Mouse (Mus musculus) monocyte, adult 5-6 weeks (primary cell): ENCODE measurements around the gene Defb28. TPM values are rescaled to one million over a fixed set of nuclear protein-coding genes. Genes with fewer than 3 reads are reported as not detected.

Experiments
- ATAC-seq: fragments of 153-309, 156-312 bp; replicated peaks from 2 replicates; pipeline ENCODE4 v1.8.0; 2017; ENCODE audit warnings: mild to moderate bottlenecking; ENCODE audit not compliant: low TSS enrichment, insufficient number of reproducible peaks, severe bottlenecking, poor library complexity, low FRiP score
- total RNA-seq: library from RNA; stranded (forward); fragments of 200-1000, 200-491, 200-594 nt; gene quantifications from 3 replicates; pipeline ENCODE4 v1.2.3, GENCODE M21; 2017

Defb28 gene
- total RNA-seq: not detected in 3 replicates

DNA sequence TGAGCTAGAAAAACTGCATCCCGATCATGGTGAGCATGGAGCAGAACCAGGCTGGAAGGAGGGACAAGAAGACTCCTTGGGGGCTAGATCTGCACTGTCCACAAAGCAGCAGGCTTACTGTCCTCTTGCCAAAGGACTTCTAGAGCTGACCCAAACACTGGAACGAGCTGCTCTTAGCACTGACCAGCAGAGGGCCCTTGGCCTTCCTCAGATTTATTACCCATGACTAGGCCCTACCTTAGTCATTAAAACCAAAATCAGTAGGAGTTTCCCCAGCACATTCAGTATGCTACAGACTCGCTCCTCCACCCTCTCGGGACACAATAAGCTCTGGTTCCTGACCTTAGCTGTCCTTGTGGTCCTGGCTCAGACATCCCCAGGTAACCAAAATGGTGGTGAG lies at the start of gene Defb28:
Gene Defb28, plus strand, starts transcription at position 275 of the 400 bp plus-strand sequence.
- no peak for ATAC-seq

DNA sequence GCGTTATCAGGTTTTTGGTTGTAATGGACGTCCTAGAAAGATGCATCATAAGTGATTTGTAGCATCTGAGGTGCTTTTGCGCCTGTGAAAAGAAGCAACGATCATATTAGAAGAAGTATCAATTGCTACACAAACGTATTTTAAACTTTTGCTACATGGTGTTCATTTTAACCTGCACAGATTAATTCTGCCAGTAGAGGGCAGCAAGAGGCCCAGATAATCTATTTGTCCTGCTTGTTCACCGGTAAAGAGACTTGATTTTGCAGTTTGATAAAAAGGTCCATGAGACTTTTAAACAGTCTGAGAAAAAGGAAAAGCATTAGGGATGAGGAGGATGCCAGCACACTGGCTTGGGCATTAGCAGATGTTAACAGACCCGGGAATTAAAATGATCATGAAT lies 47.1 kb upstream of the Defb28 start:
- no peak for ATAC-seq

DNA sequence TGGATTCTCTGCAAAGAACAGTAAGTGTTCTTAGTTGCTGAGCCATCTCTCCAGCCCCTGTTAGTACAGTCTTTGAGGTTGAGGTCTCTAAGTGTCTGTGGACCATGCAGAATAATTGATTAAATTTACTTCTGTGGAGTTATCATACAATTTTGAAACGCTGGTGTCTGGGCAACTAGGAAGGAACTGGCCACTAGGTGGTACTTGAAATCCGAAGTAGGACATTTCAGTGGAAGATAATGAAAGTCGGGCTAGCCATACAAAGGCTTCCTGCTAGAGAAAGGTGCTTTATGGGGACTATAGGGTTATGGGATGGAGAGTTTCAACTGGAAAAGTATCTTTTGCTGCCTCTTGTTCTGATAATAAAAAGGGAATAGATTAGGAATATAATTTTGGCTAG lies 45.6 kb upstream of the Defb28 start:
- ATAC-seq: no peak

DNA sequence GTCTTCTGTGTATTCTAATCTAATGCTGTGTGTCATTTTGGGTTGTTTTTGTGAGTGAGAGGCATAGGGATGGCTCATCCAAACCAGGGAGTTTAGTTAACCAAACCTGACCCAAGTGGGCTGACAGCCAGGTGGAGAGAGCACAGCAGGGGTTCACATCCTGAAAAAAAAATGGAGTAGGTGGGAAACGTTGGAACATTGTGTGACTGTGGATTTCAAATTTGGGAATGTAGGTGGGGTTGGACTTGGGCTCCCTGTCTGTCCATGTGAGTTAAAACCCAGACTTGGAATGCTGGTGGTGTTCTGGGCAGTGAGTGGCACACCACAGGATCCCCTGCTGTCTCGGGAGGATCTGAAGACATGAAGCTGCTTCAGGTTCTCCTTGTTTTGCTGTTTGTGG lies 41.3 kb upstream of the Defb28 start, which contains the start of gene Defb20:
Gene Defb20, plus strand, starts transcription at position 301 of the 400 bp plus-strand sequence.
- no peak for ATAC-seq

DNA sequence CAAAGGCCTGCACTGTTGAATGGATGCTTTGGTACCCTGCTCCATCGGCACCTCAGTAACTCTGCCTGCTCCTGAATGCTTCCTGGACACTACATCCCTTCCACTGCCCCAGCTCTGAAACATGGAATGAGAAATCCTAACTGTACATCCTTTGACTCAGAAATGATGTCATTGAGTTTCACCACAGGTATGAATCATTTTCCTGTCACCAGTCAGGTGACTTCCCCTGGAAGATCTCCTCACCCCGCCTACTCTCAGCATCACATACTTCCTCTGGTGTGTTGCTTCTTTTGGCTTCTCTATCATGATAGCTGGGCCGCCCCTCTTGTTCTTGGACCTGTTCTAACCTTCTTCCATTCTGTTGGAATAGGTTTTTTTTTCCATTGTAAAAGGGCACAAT lies 37.2 kb upstream of the Defb28 start:
- no peak for ATAC-seq

DNA sequence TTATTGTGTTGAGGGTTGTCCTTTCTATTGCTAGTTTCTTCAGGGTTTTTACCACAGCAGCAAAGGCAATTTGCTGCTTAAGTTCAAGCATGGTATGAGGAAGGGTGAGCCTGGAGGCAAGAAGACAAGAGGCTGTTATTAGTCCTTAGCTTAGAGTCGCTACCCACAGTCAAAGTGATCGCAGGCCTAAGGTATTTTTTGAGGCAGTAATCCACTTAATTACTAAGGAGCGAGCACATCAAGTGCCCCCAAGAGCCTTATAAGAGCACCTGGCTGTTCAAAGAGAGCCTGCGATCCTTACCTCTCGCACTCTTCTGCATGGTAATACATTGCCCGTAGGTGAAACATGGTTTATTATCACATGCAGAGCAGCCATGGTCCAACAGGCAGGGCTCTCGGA lies 36.3 kb upstream of the Defb28 start:
- no peak for ATAC-seq

DNA sequence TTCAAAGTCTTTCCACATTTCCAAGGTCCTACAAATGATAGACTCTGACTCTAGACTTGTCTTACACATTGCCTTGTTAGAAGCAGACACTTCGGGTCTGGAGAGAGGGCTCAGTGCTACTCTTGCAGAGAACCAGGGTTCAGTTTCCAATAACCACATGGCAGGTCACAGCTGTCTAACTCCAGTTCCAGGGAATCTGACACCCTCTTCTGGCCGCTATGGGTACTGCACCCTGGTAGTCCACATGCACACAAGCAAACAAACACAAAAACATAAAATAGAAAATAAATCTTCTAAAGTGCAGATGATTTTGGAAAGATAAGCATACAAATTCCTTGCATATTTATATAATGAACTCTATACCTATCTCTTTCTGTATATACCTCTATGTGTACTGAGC lies 31.0 kb upstream of the Defb28 start:
- no peak for ATAC-seq

DNA sequence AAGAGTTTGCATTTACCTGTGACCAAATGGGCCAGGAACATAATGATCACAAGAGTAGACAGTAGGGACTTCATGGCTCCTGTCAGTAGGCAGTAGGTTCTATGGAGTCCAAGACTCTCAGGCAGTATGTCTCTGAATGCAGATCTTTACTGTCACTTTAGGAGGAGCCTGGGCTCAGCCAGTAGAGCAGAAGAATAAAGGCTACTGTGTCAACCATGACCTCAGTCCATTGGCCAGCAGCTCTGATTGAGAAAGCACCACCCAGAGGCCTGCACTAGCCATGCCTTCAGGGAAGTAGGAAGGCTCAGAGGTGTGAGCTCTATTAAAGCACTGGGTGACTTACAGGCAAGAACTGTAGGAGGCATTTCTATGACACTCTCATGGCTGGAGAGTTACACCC lies 28.0 kb upstream of the Defb28 start, which contains the start of gene Defb22:
Gene Defb22, minus strand, starts transcription at position 101 of the 400 bp plus-strand sequence.
- ATAC-seq: no peak

DNA sequence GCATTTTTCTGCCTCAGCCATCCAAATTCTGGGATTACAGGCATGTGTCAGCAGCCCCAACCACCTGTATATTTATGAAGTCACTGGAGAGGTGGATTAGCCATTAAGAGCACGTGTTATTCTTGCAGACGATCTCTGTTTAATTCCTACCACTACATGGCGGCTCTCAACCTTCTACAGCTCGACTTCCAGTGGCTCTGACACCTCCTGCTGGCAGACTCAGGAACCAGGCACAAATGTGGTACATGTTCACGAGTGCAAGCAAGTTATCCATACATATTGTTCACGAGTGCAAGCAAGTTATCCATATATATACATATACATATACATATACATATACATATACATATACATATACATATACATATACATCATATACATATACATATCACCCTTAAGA lies 24.9 kb upstream of the Defb28 start:
- no peak for ATAC-seq

DNA sequence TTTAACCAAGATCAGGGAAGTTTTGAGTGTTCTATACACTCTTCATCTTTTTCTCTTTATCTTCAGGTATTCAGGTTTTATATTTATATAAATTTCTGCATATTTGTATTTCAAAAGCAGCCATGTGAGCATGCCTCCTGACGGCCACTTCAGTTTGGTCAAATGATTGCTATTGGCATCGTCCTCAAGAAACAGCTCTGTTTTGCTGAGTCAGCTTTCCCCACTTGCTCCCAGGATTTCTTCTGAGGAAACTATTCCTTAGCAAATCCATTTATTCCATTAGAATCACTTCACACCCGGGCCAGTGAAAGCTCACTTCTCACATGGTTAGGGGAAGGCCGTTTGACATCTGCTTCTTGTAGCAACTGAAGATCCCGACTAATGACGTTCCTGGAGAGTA lies 20.0 kb upstream of the Defb28 start:
- no peak for ATAC-seq

DNA sequence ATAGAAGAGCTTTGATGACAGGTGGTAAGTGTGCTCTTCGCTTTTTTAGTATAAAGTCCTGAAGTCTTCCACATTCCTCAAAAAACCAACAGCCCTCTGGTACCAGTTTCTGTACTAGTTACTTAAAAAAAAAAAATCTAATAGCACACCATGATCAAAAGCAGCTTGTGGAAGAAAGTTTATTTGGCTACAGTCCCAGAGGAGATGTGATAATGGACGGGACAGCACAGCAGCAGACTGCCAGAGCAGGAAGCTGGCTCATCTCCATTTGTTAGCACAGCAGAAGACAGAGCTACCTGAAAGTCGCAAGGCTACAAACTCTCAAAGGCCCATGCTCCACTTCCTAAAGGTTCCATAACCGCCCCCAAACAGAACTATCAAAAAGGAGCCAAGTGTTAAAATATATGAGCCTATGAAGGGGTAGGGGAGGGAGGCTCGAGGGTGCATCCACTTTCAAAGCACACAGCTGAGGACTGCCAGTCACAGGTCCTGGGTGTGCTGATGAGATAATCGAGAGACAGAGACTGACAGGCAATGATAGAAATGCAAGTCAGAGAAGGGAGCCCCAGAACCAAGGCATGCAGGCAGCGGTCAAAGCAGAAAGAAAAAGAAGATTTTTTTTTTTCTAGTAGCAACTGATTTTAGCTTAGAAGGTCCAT lies 17.7 kb upstream of the Defb28 start:
- no peak for ATAC-seq

DNA sequence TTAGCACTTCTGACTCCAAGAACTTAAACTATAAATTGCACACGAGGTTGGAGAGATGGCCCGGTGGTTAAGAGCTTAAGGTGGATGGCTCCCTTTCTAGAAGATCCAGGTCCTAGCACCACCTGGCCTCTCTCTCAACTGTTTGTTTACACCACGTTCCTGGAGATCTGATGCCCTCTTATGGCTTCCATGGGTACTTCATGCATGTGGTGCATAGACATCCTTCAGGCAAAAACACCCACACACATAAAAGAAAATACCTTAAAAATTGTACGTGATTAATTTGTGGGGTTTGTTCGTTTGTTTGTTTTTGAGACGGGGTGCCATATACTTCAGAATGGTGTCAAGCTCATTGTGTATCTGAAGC lies 17.2 kb upstream of the Defb28 start:
- no peak for ATAC-seq

DNA sequence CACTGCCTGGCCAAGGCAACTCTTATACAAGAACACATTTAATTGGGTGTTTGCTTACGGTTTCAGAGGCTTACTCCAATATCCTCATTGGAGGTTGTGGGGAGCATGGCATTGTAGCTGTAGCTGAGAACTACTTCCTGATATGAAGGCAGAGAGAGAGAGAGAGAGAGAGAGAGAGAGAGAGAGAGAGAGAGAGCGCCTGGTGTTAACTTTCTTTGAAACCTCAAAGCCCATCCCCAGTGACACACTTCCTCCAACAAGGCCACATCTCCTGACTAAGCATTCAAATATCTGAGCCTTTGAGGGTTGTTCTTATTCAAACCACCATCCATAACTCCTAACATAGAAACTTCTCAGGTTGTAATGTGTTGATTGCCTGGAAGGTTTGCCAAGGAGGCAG lies 14.1 kb upstream of the Defb28 start:
- no peak for ATAC-seq

DNA sequence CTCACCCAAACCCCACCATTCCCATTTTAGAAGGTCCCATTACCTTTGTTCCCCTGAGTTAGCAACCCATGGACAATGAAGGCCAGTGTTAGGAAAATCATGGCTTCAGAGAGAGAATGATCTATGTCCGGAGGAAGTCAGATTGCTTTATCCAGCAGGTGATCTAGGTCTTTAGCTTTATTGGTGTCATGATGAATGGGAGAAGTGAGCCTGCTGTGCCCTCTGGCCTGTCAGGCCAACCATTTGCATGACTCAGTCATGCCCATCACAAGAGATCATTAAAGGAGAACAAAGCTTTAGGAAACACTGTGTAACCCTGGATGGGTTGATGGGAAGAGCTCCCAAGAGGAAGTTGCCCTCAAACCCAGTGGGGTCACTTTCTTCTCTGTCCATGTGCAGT lies 6.5 kb upstream of the Defb28 start, which contains the start of gene Defb26:
Gene Defb26, minus strand, starts transcription at position 101 of the 400 bp plus-strand sequence.
- no peak for ATAC-seq

DNA sequence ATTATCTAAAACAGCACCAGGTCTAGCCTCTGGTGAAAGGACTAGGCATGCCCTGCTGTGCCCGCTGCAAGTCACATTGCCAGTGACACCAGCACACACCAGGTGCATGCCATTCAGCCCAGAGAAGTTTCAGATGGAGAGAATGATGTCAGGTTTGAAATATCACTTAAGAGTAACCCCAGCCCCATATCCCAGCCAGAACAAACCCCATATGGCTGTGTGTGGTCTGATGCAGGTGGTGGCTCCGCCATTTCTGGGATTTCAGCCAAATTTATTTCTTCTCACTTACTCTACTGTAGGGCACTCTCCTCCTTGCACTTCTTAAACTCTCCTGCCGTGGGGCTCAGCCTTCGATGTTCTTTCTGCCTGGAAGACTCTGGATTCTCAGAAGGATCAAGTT lies 2.0 kb upstream of the Defb28 start:
- no peak for ATAC-seq

DNA sequence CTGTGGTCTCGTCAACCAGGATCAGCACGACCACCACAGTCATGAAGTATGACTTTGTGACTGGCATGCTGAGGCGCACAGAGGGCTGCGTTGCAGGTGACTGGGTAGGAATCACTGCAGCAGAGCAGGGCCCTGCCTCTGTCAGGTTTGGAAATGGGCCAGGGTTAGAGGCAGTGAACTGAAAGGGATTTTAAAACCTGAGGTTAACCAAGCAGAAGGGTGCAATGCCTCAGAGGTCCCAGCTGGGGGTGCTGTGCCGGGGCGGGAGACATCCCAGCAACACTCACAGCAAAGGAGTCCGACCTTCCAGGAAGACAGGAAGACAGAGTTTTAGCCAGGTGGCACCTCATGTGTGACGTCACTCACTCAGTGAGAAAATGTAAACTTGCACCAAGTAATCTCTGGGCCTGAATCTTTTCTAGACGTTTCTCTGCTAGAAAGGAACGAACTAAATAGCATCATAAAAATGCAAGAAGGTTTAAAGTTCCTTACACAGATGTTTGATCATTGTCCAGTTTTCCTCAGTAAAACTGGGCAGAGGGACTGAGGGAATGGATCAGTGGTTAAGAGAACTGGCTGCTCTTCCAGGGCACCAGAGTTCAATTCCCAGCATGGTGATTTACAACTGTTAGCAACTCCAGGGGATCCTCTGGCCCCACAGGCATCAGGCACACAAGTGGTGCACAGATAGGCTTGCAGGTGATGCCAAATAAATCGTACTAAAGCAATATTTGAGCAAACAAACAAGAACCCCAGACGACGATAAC lies 22.1 kb downstream of the Defb28 start, which contains the start of gene Defb29:
Gene Defb29, minus strand, starts transcription at position 155 of the 767 bp plus-strand sequence.
- ATAC-seq: no peak

DNA sequence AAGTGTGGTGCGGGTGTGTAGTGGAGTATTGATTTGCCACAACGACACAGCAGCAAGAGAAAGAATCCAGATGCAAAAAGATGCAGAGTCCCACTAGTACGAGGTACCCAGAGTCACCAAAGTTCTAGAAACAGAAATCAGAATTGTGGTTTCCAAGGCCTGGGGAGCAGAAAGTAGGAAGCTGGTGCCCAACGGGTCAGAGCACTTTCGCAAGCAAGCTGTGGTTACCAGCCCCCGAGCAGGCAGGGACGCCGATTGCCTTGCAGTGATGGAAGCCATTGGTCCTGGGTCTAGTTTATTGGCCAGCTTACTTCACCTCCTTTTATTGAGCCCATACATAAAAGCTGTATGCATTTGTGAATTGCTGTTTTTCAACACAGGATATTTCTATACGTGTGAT lies 23.9 kb downstream of the Defb28 start:
- ATAC-seq: no peak

DNA sequence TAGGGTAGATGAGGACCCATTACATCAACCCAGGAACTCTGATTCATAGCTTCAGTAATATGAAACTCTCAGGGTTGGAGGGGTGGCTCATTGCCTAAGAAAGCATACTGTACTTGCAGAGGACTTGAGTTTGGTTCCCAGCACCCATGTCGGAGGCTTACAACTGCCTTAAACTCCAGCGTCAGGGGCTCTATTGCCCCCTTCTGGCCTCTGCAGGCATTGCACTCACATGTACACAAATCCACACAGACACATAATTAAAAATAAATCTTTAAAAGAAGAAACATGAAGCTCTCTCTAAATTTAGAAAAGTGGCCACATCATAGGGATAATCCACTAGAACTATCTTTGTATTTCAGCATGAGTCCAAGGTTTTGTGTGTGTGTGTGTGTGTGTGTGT lies 24.8 kb downstream of the Defb28 start:
- ATAC-seq: no peak

DNA sequence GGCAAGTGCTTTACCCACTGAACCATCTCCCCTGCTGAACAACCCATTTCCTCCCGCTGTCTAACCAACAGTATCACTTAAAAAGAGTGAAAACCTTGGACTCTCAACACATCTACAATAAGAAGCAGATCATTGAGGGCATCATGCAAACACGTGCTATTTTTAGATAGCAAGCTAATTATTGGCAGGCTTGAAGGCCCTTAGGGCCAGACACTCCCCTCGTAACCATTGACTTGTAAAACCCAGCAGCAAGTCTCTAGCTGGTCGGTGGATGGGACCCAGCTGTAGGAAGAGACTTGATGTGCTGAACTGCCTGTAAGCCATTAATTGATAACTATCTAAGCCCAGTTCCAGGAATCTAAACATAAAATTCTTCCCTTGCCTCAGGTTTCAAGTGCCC lies 25.4 kb downstream of the Defb28 start:
- ATAC-seq: no peak

DNA sequence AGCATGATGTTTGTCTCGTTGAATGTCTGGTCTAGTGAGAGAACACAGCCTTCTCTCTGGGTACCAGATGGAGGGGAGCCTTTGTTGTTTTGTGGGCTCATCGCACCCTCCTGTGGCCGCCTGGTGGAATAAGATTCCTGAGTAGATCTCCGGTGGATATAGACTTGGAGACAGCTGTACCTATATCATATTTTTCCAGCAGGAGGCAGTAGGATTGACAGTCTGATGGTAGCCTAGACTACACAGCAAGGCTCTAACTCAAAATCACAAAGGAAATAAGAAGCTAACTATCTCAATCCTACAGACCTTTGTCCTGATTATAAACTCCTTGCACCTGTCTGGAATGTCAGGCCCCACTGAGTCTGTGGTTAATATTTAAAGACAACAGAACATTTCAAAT lies 26.6 kb downstream of the Defb28 start:
- no peak for ATAC-seq
